Mouse (Mus musculus) gastrocnemius, adult 18-20 months (tissue): ENCODE results near the gene Atp4b. TPM values are rescaled to one million over a fixed set of nuclear protein-coding genes. Genes with fewer than 3 reads are reported as not detected.
"Not testable (repeated sequence)": the region's sequence is repeated elsewhere in the genome, so short reads cannot be mapped to it uniquely, and the experiment has no call there.

Source experiments
- DNase-seq: peaks from one replicate; pipeline ENCODE4 v3.0.0; 2021; ENCODE audit warnings: low spot score
- total RNA-seq, 2 experiments: library from RNA; stranded (reverse); gene quantifications; 2 replicates each; pipeline ENCODE4 v1.2.3; 2021

Gene Atp4b
- total RNA-seq, 2 experiments from 2014 or later: not detected

GRCm38 (mm10) chr8:13382999-13383398 is 13.6 kb downstream of the Atp4b start:
- no peak for DNase-seq

GRCm38 (mm10) chr8:13382536-13382935 is 14.1 kb downstream of the Atp4b start:
- no peak for DNase-seq

- peak; percentile 16 for DNase-seq
These were observed 15.0 kb downstream of the Atp4b start for GRCm38 (mm10) chr8:13381630-13382029.

GRCm38 (mm10) chr8:13373151-13373662 is 23.4 kb downstream of the Atp4b start:
- DNase-seq: no peak

GRCm38 (mm10) chr8:13361865-13362264 is 34.8 kb downstream of the Atp4b start:
- DNase-seq: no peak

- no peak for DNase-seq
These were observed 36.4 kb downstream of the Atp4b start for GRCm38 (mm10) chr8:13360213-13360612.

- DNase-seq: peak; percentile 73
These were observed 39.9 kb downstream of the Atp4b start for GRCm38 (mm10) chr8:13356681-13357080.

- DNase-seq: no peak
These were observed 40.4 kb downstream of the Atp4b start for GRCm38 (mm10) chr8:13356221-13356620.

- DNase-seq: no peak
These were observed 42.7 kb downstream of the Atp4b start for GRCm38 (mm10) chr8:13353883-13354282.

- no peak for DNase-seq
These were observed 43.3 kb downstream of the Atp4b start for GRCm38 (mm10) chr8:13353155-13353833.

GRCm38 (mm10) chr8:13352601-13353000 is 44.0 kb downstream of the Atp4b start:
- no peak for DNase-seq

GRCm38 (mm10) chr8:13351593-13351992 is 45.0 kb downstream of the Atp4b start:
- DNase-seq: no peak

- DNase-seq: no peak
These were observed 46.6 kb downstream of the Atp4b start for GRCm38 (mm10) chr8:13350052-13350451.

GRCm38 (mm10) chr8:13343134-13343533 is 53.5 kb downstream of the Atp4b start:
- no peak for DNase-seq

- DNase-seq: no peak
These were observed 54.3 kb downstream of the Atp4b start for GRCm38 (mm10) chr8:13342340-13342739.

- DNase-seq: no peak
These were observed 56.0 kb downstream of the Atp4b start for GRCm38 (mm10) chr8:13340650-13341049.

- DNase-seq: no peak
These were observed 57.0 kb downstream of the Atp4b start for GRCm38 (mm10) chr8:13339646-13339990.

- DNase-seq: peak; percentile 24
These were observed 57.6 kb downstream of the Atp4b start for GRCm38 (mm10) chr8:13338901-13339645.

- DNase-seq: peak; percentile 62
These were observed 58.3 kb downstream of the Atp4b start, which contains the start of gene Tfdp1 for GRCm38 (mm10) chr8:13338255-13338860. Gene Tfdp1, plus strand, starts transcription at chr8:13338751.

GRCm38 (mm10) chr8:13337678-13338077 is 58.9 kb downstream of the Atp4b start:
- DNase-seq: no peak

- not testable (repeated sequence) for DNase-seq
These were observed 59.4 kb downstream of the Atp4b start for GRCm38 (mm10) chr8:13337245-13337644.
